Mouse (Mus musculus) limb, embryonic 12.5 days (tissue): ENCODE data around the gene Pdcd1lg2. TPM values are rescaled to one million over a fixed set of nuclear protein-coding genes. Genes with fewer than 3 reads are reported as not detected.

Experiments
- ATAC-seq: fragments of 200-750 bp; cut with Nextera tagmentation; 2 replicates; pipeline ENCODE4 v1.8.0; 2017; ENCODE audit warnings: low read depth, moderate TSS enrichment; ENCODE audit not compliant: insufficient number of reproducible peaks, insufficient read depth, low FRiP score, low TSS enrichment
- H3K27ac ChIP-seq: fragments of 300-500 bp; sonication (generic); 2 replicates; pipeline ENCODE4 v1.5.1; 2016; ENCODE audit warnings: mild to moderate bottlenecking, moderate library complexity
- H3K27me3 ChIP-seq: fragments of 300-500 bp; sonication (generic); 2 replicates; pipeline ENCODE4 v1.6.1; 2016; ENCODE audit warnings: mild to moderate bottlenecking, moderate library complexity
- H3K36me3 ChIP-seq: fragments of 300-500 bp; sonication (generic); 2 replicates; pipeline ENCODE4 v1.6.1; 2016; ENCODE audit warnings: mild to moderate bottlenecking, moderate library complexity
- H3K4me1 ChIP-seq: fragments of 300-500 bp; sonication (generic); replicated peaks from 2 replicates; pipeline ENCODE4 v1.6.1; 2016
- H3K4me2 ChIP-seq: fragments of 300-500 bp; sonication (generic); 2 replicates; pipeline ENCODE4 v1.6.1; 2016; ENCODE audit warnings: mild to moderate bottlenecking, moderate library complexity
- H3K4me3 ChIP-seq: fragments of 300-500 bp; sonication (generic); replicated peaks from 2 replicates; pipeline ENCODE4 v1.5.1; 2016; ENCODE audit warnings: mild to moderate bottlenecking
- H3K9ac ChIP-seq: fragments of 300-500 bp; sonication (generic); replicated peaks from 2 replicates; pipeline ENCODE4 v1.6.1; 2016; ENCODE audit warnings: mild to moderate bottlenecking, moderate library complexity
- H3K9me3 ChIP-seq: fragments of 300-500 bp; sonication (generic); 2 replicates; pipeline ENCODE4 v1.6.1; 2016; ENCODE audit warnings: mild to moderate bottlenecking, moderate library complexity
- WGBS: fragments of 180-500 bp; shearing (Covaris S2); methylation state at CpG from one replicate; pipeline ENCODE4 v1.1.7; 2016; 5-methylcytosine and 5-hydroxymethylcytosine counted together
- polyA plus RNA-seq: library from polyadenylated mRNA; unstranded; fragments of >200 nt; fragmentation: Nextera tagmentation; extraction: Ambion mirVana; gene quantifications from 2 replicates; pipeline ENCODE4 v1.2.1, GENCODE M21; 2016

The Pdcd1lg2 gene
- polyA plus RNA-seq, 1 experiment from 2014 or later: not detected

DNA sequence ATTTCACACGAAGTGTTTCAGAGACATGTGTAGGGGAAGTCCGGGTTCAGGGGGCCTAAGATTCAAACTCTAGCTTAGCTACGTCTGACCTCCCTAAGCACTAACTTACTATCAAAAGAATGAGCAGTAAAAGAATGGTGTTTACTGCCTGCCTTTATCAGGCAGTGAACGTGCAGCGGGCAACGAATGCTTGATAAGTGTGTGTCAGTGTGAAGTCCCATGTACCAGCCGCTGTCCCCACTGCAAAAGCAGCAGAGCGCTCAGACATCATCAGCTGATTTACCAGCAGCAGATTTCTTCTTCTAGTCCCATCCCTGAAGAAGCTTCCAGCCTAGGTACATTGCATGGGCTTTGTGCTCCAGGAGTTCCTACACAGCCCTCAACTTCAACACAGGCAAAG is 61.7 kb downstream of the Pdcd1lg2 start:
- Histone ChIP-seq H3K27ac (no peak overlapping the region), H3K4me2 (no peak overlapping the region), H3K4me3 (no peak overlapping the region), H3K9me3 (no peaks in the 10 kb centered on the region), H3K36me3 (no peaks in the 10 kb centered on the region), H3K4me1 (peaks cover 22% of the 10 kb centered on the region), H3K27me3 (no peaks in the 10 kb centered on the region), H3K9ac (no peak overlapping the region)
- ATAC-seq: no peak
- 70% methylated on average over 8 of the region's 8 CpGs for WGBS

DNA sequence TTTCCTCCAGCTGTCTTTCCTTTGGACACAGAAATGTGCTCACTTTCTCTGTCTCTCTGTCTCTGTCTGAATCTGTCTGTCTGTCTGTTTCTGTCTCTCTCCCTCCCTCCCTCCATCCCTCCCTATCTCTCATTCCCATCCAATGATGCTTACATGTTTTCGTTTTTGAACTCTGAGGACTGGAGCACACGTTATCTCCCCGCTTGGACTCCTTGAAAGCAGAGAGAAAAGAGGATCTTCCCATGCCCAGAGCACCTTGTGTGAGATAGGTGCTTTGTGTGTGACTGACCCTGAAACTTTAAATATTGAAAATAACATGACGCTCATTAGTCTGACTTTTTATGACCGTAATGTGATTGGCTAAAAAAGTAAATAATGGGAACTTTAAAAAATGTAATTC is 62.2 kb downstream of the Pdcd1lg2 start:
- no peak for ATAC-seq

DNA sequence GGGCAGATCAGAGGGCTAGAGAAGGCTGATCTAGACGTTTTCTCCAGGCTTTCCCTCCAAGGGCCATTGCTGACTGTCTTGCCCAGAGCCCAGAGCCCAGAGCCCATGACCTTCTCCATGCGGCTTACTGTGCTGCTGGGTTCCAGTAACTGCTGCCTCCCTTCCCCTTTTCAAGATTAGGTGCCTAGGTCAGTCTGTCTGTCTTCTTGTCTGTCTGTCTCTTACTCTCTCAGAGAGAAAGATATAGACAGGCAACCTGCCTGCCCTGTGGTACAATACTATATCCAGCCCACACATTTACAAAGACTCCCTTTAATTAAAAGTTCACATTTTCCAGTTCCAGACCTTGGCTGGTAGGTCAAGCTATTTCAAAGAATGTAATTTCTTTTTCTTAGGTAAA is 64.1 kb downstream of the Pdcd1lg2 start:
- WGBS: 49% methylated on average over 2 of the region's 2 CpGs

More for the DNA sequence above, 62.2 kb downstream of the Pdcd1lg2 start:
- H3K36me3 ChIP-seq: no peaks in the 10 kb centered on the region
- H3K9me3 ChIP-seq: no peaks in the 10 kb centered on the region
- H3K4me1 ChIP-seq: peaks cover 22% of the 10 kb centered on the region
- no peaks in the 10 kb centered on the region for H3K27me3 ChIP-seq
- no peak overlapping the region for H3K9ac ChIP-seq
- no peak overlapping the region for H3K4me3 ChIP-seq
- H3K4me2 ChIP-seq: no peak overlapping the region
- 93% methylated on average over 5 of the region's 5 CpGs for WGBS
- no peak overlapping the region for H3K27ac ChIP-seq

DNA sequence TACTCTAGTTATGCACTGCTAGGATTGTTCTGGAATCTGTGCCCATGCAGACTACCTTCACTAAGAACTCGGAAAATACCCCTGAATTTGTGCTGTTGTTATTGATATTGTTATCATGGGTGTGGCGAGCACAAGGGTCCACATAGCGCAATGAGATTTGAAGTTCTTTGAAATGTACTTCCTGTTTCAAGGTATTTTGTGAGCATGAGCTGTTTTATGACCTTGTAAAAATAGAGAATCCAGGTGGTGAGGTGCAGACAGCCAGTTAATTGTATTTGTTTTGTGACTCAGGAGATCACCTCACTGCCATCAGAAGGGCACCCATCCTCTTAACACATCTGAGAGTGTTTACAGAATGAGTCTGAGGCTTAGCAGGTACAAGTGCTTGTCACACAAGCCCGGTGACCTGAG is 64.5 kb downstream of the Pdcd1lg2 start:
- no peak for ATAC-seq
- no peaks in the 10 kb centered on the region for H3K36me3 ChIP-seq

More for the DNA sequence above, 64.1 kb downstream of the Pdcd1lg2 start:
- H3K4me1 ChIP-seq: peaks cover 16% of the 10 kb centered on the region
- H3K9me3 ChIP-seq: no peaks in the 10 kb centered on the region
- no peaks in the 10 kb centered on the region for H3K27me3 ChIP-seq
- H3K4me3 ChIP-seq: no peak overlapping the region
- no peak overlapping the region for H3K9ac ChIP-seq
- no peaks in the 10 kb centered on the region for H3K36me3 ChIP-seq
- no peak overlapping the region for H3K4me2 ChIP-seq
- ATAC-seq: no peak
- no peak overlapping the region for H3K27ac ChIP-seq

DNA sequence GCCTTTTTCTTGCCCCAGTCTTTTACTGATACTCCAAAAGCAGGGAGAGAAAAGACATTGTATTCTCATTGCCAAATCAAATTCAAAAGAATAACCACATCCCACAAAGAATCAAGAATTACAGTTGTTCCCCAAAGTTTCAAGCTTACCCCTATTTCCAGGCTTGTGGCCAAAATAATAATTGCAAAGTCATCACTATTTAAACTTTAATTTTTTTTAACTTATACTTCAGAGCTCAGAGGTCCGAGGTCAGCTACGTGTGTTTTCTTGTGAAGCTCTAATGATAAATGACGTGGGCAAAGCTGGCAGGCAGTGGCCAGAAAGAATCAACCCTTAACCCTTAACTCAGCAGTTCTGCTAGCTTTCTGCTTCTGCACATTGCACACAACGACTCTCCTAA is 67.9 kb downstream of the Pdcd1lg2 start:
- Histone ChIP-seq H3K27ac (no peak overlapping the region), H3K4me1 (peaks cover 4% of the 10 kb centered on the region; the same call in 1 of the 2 replicates), H3K27me3 (no peaks in the 10 kb centered on the region), H3K4me2 (no peak overlapping the region), H3K4me3 (no peak overlapping the region), H3K9me3 (no peaks in the 10 kb centered on the region), H3K36me3 (no peaks in the 10 kb centered on the region), H3K9ac (no peak overlapping the region)
- ATAC-seq: no peak
- 23% methylated on average over 4 of the region's 4 CpGs for WGBS

More for the DNA sequence above, 64.5 kb downstream of the Pdcd1lg2 start:
- Histone ChIP-seq H3K27ac (no peak overlapping the region), H3K4me1 (peaks cover 14% of the 10 kb centered on the region), H3K4me3 (no peak overlapping the region), H3K27me3 (no peaks in the 10 kb centered on the region), H3K4me2 (no peak overlapping the region), H3K9me3 (no peaks in the 10 kb centered on the region), H3K9ac (no peak overlapping the region)
- WGBS: 61% methylated on average over 4 of the region's 4 CpGs

DNA sequence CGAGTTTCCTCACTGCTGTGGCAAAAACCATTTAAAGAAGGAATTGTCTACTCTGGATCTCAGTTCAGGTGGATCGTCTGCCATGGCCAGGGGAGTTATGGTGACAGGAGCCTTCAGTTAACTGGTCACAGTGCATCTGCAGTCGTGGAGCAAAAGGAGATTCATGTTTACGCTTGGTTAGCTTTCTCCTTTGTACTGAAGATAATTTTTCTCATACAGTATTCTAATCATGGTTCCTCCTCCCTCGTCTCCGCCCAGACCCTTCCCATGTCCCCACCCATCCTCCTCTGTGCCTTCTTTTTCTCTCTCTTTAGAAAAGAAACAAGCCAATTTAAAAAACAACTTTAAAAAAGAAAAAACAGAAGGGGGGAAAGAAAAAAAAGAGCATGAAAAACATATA is 70.9 kb downstream of the Pdcd1lg2 start:
- H3K9ac ChIP-seq: no peak overlapping the region
- H3K4me1 ChIP-seq: no peaks in the 10 kb centered on the region; the same call in 1 of the 2 replicates
- no peaks in the 10 kb centered on the region for H3K36me3 ChIP-seq
- H3K27me3 ChIP-seq: no peaks in the 10 kb centered on the region
- H3K9me3 ChIP-seq: no peaks in the 10 kb centered on the region
- H3K4me2 ChIP-seq: no peak overlapping the region
- H3K4me3 ChIP-seq: no peak overlapping the region
- H3K27ac ChIP-seq: no peak overlapping the region
- 87% methylated on average over 6 of the region's 6 CpGs for WGBS
- ATAC-seq: no peak

DNA sequence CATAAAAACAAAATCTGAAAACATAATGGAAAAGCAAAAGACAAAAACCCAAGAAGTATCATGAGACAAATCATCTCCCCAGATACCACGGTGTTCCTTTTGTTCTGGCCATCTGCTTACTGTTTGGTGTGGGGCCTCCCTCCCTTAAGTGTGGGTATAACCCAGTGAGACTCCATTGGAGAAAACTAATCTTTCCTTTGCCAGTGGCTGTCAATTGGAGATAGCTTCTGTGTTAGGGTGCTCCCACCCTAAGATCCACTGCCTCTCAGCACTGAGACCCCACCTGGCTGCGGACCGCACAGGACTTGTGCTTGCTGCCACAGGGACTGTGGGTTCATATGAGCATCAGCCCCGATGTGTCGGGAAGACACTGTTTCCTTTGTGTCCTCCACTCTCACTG is 71.4 kb downstream of the Pdcd1lg2 start:
- Histone ChIP-seq H3K9ac (no peak overlapping the region), H3K4me2 (no peak overlapping the region), H3K27ac (no peak overlapping the region), H3K36me3 (no peaks in the 10 kb centered on the region), H3K4me3 (no peak overlapping the region), H3K4me1 (no peaks in the 10 kb centered on the region; the same call in 1 of the 2 replicates), H3K9me3 (no peaks in the 10 kb centered on the region), H3K27me3 (no peaks in the 10 kb centered on the region)
- ATAC-seq: no peak
- WGBS: 84% methylated on average over 5 of the region's 5 CpGs

DNA sequence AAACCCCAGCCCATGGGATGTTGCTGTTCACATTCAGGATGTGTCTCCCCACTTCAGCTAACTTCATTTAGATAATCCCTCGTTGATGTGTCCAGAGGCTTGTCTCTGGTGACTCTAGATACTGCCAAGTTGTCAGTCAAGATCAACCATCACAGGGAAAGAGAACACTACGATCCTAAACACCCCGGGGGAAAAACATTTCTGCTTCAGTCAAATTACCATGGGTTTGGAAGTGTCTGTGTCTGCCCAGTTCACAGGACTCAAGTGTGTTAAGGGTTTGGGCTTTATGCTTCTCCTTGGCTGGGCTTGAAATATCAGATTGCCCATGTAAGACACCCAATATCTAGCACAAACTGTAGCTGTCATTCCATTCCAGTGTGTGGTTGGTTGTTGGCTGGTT is 71.9 kb downstream of the Pdcd1lg2 start:
- Histone ChIP-seq H3K27ac (no peak overlapping the region), H3K4me2 (no peak overlapping the region), H3K27me3 (no peaks in the 10 kb centered on the region), H3K4me3 (no peak overlapping the region), H3K4me1 (no peaks in the 10 kb centered on the region; the same call in 1 of the 2 replicates), H3K9me3 (no peaks in the 10 kb centered on the region), H3K9ac (no peak overlapping the region), H3K36me3 (no peaks in the 10 kb centered on the region)
- 68% methylated on average over 3 of the region's 3 CpGs for WGBS
- ATAC-seq: no peak

DNA sequence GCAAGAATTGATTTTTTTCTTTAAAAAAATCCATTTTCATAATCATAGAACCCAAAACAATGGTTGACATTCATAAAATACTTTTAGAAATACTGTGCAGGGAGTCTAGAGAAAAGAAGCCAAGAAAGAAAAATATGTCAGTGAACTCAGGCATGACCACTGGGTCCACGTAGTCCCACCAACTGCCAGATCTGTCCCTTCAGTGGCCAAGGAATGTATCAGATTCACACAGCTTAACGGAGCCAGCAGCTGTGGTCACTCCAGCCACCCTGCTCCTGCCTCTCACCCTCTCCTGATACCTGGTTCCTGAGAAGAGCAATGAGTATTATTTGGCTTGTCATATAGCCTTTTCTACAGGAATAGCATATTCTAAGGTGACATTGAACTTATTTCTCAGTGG is 72.7 kb downstream of the Pdcd1lg2 start:
- H3K27me3 ChIP-seq: no peaks in the 10 kb centered on the region
- no peak overlapping the region for H3K27ac ChIP-seq
- no peak overlapping the region for H3K9ac ChIP-seq
- H3K4me3 ChIP-seq: no peak overlapping the region
- 70% methylated on average over 2 of the region's 2 CpGs for WGBS
- no peaks in the 10 kb centered on the region for H3K9me3 ChIP-seq
- no peaks in the 10 kb centered on the region for H3K36me3 ChIP-seq
- H3K4me1 ChIP-seq: no peaks in the 10 kb centered on the region; the same call in 1 of the 2 replicates
- no peak for ATAC-seq
- H3K4me2 ChIP-seq: no peak overlapping the region

DNA sequence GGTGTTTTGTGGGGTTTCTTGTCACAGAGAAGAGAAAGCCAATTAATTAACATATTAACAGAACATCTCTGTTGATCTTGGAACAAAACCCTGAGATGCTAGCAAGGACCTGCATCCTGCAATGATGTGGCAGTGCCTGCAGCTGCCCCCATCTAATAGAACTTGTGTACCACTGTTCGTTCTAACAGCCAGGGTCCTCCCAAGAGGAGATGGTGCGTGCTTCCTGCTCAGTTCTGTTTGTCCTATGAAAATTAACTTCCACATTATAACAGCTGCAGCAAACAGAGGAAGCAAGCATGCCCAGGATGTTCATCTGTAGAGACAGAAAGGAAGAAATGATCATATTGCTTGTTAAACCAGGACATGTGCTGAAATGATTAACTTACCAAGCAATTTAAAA is 73.8 kb downstream of the Pdcd1lg2 start:
- Histone ChIP-seq H3K36me3 (no peaks in the 10 kb centered on the region), H3K9me3 (no peaks in the 10 kb centered on the region), H3K27ac (no peak overlapping the region), H3K4me2 (no peak overlapping the region), H3K4me3 (no peak overlapping the region), H3K4me1 (no peaks in the 10 kb centered on the region), H3K27me3 (no peaks in the 10 kb centered on the region), H3K9ac (no peak overlapping the region)
- WGBS: 75% methylated on average over 2 of the region's 2 CpGs
- no peak for ATAC-seq

DNA sequence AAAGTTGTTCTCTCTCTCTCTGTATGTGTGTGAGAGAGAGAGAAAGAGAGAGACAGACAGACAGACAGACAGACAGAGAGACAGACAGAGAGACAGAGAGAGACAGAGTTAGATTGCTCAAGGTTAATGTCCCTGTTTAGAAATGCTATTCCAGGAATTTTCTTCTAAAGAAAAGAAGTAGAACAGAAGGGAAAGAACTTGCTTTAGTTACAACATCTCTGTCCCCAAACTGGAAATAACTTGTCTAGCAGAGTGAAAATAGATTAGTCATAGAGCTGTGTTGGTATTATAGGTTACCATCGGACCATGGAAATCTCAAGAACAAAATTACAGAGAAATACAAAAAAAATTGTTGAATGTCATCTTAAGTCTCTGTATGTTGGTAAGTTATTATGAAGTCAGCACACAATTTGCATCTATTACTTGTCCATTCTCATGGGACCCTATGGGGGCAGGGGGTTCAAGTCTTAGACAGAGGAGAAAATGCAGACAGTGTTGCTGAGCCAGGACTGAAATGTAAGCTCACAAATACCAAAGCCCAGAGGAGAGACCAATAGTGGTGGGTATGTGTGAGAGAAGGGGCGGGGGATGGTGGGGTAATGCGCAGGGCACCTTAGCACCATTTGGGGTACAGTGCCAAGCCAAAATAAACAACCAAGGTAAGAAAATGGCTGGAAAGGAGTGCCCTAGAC is 74.7 kb downstream of the Pdcd1lg2 start:
- WGBS: 87% methylated on average over 3 of the region's 3 CpGs
- H3K27ac ChIP-seq: no peak overlapping the region
- no peaks in the 10 kb centered on the region for H3K27me3 ChIP-seq
- ATAC-seq: no peak
- no peaks in the 10 kb centered on the region for H3K4me1 ChIP-seq
- no peaks in the 10 kb centered on the region for H3K36me3 ChIP-seq
- no peak overlapping the region for H3K4me2 ChIP-seq
- no peaks in the 10 kb centered on the region for H3K9me3 ChIP-seq
- no peak overlapping the region for H3K9ac ChIP-seq
- no peak overlapping the region for H3K4me3 ChIP-seq
